Mouse (Mus musculus): ENCODE measurements around the gene Rpl18. TPM values are rescaled to one million over a fixed set of nuclear protein-coding genes. Genes with fewer than 3 reads are reported as not detected.

Gene Rpl18
- total RNA-seq, 1 experiment = 3,487 TPM

DNA sequence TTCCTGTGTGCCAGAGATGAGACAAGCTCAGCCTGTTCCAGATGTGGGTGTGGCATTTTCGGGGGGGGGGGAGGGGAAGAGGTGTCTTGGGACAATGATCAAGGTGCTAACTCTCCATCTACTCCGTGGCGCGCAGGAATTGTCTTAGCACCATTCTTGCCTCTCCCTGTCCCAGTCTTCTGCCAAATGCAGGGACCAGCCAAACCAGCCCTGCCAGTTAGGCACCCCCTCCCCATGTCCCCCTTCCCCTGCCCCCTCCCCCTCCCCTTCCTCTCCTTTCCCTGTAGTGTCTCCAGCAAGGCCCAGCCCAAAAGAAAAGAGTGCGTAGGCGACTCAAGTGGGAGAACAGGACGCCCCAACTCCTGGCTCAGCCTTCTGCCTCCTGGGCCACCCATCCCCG, 51.5 kb downstream of the Rpl18 start:
- H3K9me3 ChIP-seq (ENCODE audit: control insufficient read depth, insufficient read depth, low read depth, low read length) = no peaks in the 10 kb centered on the region

DNA sequence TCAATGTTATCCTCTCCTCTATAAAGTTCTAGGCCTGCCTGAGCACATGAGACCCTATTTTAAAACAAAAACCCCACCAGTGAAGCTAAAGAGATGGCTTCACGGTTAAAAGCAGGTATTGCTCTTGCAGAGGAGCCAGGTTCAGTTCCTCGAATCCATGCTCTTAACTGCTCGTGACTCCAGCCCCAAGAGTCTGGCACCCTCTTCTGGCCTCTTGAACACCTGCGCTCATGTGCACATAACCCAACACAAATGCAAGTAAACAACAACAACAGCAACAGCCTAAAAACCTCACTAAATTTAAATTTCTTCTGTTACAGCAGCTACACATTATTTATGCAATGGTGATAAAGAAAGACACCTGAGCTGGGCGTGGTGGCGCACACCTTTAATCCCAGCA, 52.2 kb downstream of the Rpl18 start:
- TF ChIP-seq ZC3H11A (IDR thresholded peaks at IDR 0.05; ENCODE audit: borderline replicate concordance, low read depth, low read length) (no peak), ZNF384 (IDR thresholded peaks at IDR 0.05; ENCODE audit: low read depth, low read length) (no peak), MAFK (IDR thresholded peaks at IDR 0.05; ENCODE audit: insufficient read depth, low read depth, low read length) (no peak)
- Histone ChIP-seq H3K27ac (ENCODE audit: insufficient read depth, low read depth, low read length, poor library complexity, severe bottlenecking) (no peak overlapping the region), H3K4me1 (ENCODE audit: control insufficient read depth in 2 of 2, insufficient read depth in 2 of 2, low read length in 2 of 2, poor library complexity in 1 of 2) (peaks cover 0 to 14% of the 10 kb centered on the region in 2 experiments; a peak in 1 of 4 replicates), H3K9ac (ENCODE audit: insufficient read depth, low read depth, low read length, poor library complexity, severe bottlenecking) (no peak overlapping the region), H3K9me3 (ENCODE audit: control insufficient read depth, insufficient read depth, low read depth, low read length) (no peaks in the 10 kb centered on the region), H3K4me3 (ENCODE audit: insufficient read depth in 1 of 2, low read depth in 1 of 2, low read length in 2 of 2, poor library complexity in 1 of 2, severe bottlenecking in 1 of 2) (no peak overlapping the region), H3K36me3 (ENCODE audit: control insufficient read depth, insufficient read depth, low read length, poor library complexity, severe bottlenecking) (no peaks in the 10 kb centered on the region)
- no peak for DNase-seq (ENCODE audit: low read depth, low spot score)
- in situ Hi-C loops (cut with MboI; ENCODE audit: low sequenced_read_pairs in 2 of 2, unreplicated experiment in 2 of 2) = no loop called here

More for the DNA sequence above, 51.5 kb downstream of the Rpl18 start:
- Histone ChIP-seq H3K9ac (ENCODE audit: insufficient read depth, low read depth, low read length, poor library complexity, severe bottlenecking) (no peak overlapping the region), H3K4me1 (ENCODE audit: control insufficient read depth in 2 of 2, insufficient read depth in 2 of 2, low read length in 2 of 2, poor library complexity in 1 of 2) (peaks cover 0 to 14% of the 10 kb centered on the region in 2 experiments; a peak in 1 of 4 replicates), H3K4me3 (ENCODE audit: insufficient read depth in 1 of 2, low read depth in 1 of 2, low read length in 2 of 2, poor library complexity in 1 of 2, severe bottlenecking in 1 of 2) (no peak overlapping the region), H3K36me3 (ENCODE audit: control insufficient read depth, insufficient read depth, low read length, poor library complexity, severe bottlenecking) (no peaks in the 10 kb centered on the region), H3K27ac (ENCODE audit: insufficient read depth, low read depth, low read length, poor library complexity, severe bottlenecking) (no peak overlapping the region)
- DNase-seq (ENCODE audit: low read depth, low spot score) = no peak
- in situ Hi-C loops (cut with MboI; ENCODE audit: low sequenced_read_pairs in 2 of 2, unreplicated experiment in 2 of 2) = no loop called here
- TF ChIP-seq CHD2 (IDR thresholded peaks at IDR 0.05; ENCODE audit: low read depth, low read length) (no peak), MAFK (IDR thresholded peaks at IDR 0.05; ENCODE audit: insufficient read depth, low read depth, low read length) (no peak), ZC3H11A (IDR thresholded peaks at IDR 0.05; ENCODE audit: borderline replicate concordance, low read depth, low read length) (no peak), HCFC1 (IDR thresholded peaks at IDR 0.05; ENCODE audit: borderline replicate concordance, insufficient read depth, low read length) (no peak), ZNF384 (IDR thresholded peaks at IDR 0.05; ENCODE audit: low read depth, low read length) (no peak)

Other genes with a start within 250 kb of the Rpl18 start
- 388 and 591 TPM in 2 replicates for gene Bax, start 248.6 kb upstream of the Rpl18 start, total RNA-seq (2012; rRNA removed)
- gene Tulp2, start 233.6 kb upstream of the Rpl18 start, total RNA-seq (2012; rRNA removed) = 2.6 TPM in 2 replicates
- 0.71 TPM in 1 of 2 replicates, not detected in the other for gene Gm45808, start 228.6 kb upstream of the Rpl18 start, total RNA-seq (2012; rRNA removed)
- gene Dhdh, start 226.7 kb upstream of the Rpl18 start, total RNA-seq (2012; rRNA removed) = 3.6 and 5.3 TPM in 2 replicates
- gene Nucb1, start 205.1 kb upstream of the Rpl18 start, total RNA-seq (2012; rRNA removed) = 131 and 178 TPM in 2 replicates
- gene Ppp1r15a, start 189.2 kb upstream of the Rpl18 start, total RNA-seq (2012; rRNA removed) = 31.4 and 37.9 TPM in 2 replicates
- 17.8 and 20.2 TPM in 2 replicates for gene Plekha4, start 189.1 kb upstream of the Rpl18 start, total RNA-seq (2012; rRNA removed)
- 32.5 and 33.0 TPM in 2 replicates for gene Hsd17b14, start 160.6 kb upstream of the Rpl18 start, total RNA-seq (2012; rRNA removed)
- 60.3 and 87.7 TPM in 2 replicates for gene Bcat2, start 145.3 kb upstream of the Rpl18 start, total RNA-seq (2012; rRNA removed)
- 0.67 and 1.1 TPM in 2 replicates for gene Fgf21, start 100.0 kb upstream of the Rpl18 start, total RNA-seq (2012; rRNA removed)
- gene Fut1, start 98.2 kb upstream of the Rpl18 start, total RNA-seq (2012; rRNA removed) = 0.49 and 2.5 TPM in 2 replicates
- 0.31 and 0.63 TPM in 2 replicates for gene Izumo1, start 93.6 kb upstream of the Rpl18 start, total RNA-seq (2012; rRNA removed)
- 5.3 and 8.6 TPM in 2 replicates for gene Rasip1, start 88.0 kb upstream of the Rpl18 start, total RNA-seq (2012; rRNA removed)
- 0.71 and 0.74 TPM in 2 replicates for gene Mamstr, start 75.5 kb upstream of the Rpl18 start, total RNA-seq (2012; rRNA removed)
- 0.27 and 0.37 TPM in 2 replicates for gene Fut2, start 49.1 kb upstream of the Rpl18 start, total RNA-seq (2012; rRNA removed)
- 0.54 and 0.74 TPM in 2 replicates for gene Ntn5, start 31.4 kb upstream of the Rpl18 start, total RNA-seq (2012; rRNA removed)
- gene Sec1, start 21.1 kb upstream of the Rpl18 start, total RNA-seq (2012; rRNA removed) = 4.5 and 7.6 TPM in 2 replicates
- gene Car11, start 15.6 kb upstream of the Rpl18 start, total RNA-seq (2012; rRNA removed) = 4.4 and 7.9 TPM in 2 replicates
- 10.0 and 10.6 TPM in 2 replicates for gene Dbp, start 10.4 kb upstream of the Rpl18 start, total RNA-seq (2012; rRNA removed)
- 18.7 and 21.5 TPM in 2 replicates for gene Sphk2, start 2.5 kb downstream of the Rpl18 start, total RNA-seq (2012; rRNA removed)
- 6.1 and 6.6 TPM in 2 replicates for gene Fam83e, start 5.8 kb downstream of the Rpl18 start, total RNA-seq (2012; rRNA removed)
- gene Spaca4, start 10.4 kb downstream of the Rpl18 start, total RNA-seq (2012; rRNA removed) = 0.76 and 1.7 TPM in 2 replicates
- gene Lmtk3, start 68.3 kb downstream of the Rpl18 start, total RNA-seq (2012; rRNA removed) = 7.2 and 9.5 TPM in 2 replicates
- 1.6 and 2.1 TPM in 2 replicates for gene Sult2b1, start 69.2 kb downstream of the Rpl18 start, total RNA-seq (2012; rRNA removed)
- 96.2 and 113 TPM in 2 replicates for gene Cyth2, start 99.1 kb downstream of the Rpl18 start, total RNA-seq (2012; rRNA removed)
- gene Kcnj14, start 109.3 kb downstream of the Rpl18 start, total RNA-seq (2012; rRNA removed) = 1.6 and 2.6 TPM in 2 replicates
- 93.4 and 107 TPM in 2 replicates for gene Grwd1, start 115.5 kb downstream of the Rpl18 start, total RNA-seq (2012; rRNA removed)
- gene Kdelr1, start 157.3 kb downstream of the Rpl18 start, total RNA-seq (2012; rRNA removed) = 73.2 and 87.2 TPM in 2 replicates
- gene Grin2d, start 162.9 kb downstream of the Rpl18 start, total RNA-seq (2012; rRNA removed) = 0.67 and 0.90 TPM in 2 replicates
- gene Syngr4, start 181.3 kb downstream of the Rpl18 start, total RNA-seq (2012; rRNA removed) = 0.74 TPM in 1 of 2 replicates, not detected in the other
- 26.0 and 34.8 TPM in 2 replicates for gene Tmem143, start 181.5 kb downstream of the Rpl18 start, total RNA-seq (2012; rRNA removed)
- 43.8 and 56.5 TPM in 2 replicates for gene Emp3, start 205.9 kb downstream of the Rpl18 start, total RNA-seq (2012; rRNA removed)
- 7.7 and 12.5 TPM in 2 replicates for gene Ccdc114, start 208.6 kb downstream of the Rpl18 start, total RNA-seq (2012; rRNA removed)